Mouse (Mus musculus) G1E (cell line): ENCODE results near the gene Fam53b.

Source experiments
- CTCF ChIP-seq: IDR thresholded peaks from 2 replicates; pipeline ENCODE4 v1.5.1; 2012; ENCODE audit warnings: low read depth, low read length, inconsistent platforms, mixed read lengths
- TAL1 ChIP-seq: conservative IDR thresholded peaks from 2 replicates; pipeline ENCODE4 v1.6.1; 2012; ENCODE audit warnings: low read depth, low read length, inconsistent platforms, mixed read lengths

- TF ChIP-seq CTCF (no peak), TAL1 (no peak)
Measured at GRCm38 (mm10) chr7:132820692-132821091, 7.0 kb upstream of the Fam53b start.
